Mouse (Mus musculus) liver, adult (tissue): ENCODE measurements around the gene Cxcr5.

ENCODE experiments used
- GATA4 ChIP-seq: IDR thresholded peaks from 2 replicates; pipeline ENCODE4 v1.6.1; 2014; ENCODE audit warnings: mild to moderate bottlenecking, low read length; ENCODE audit not compliant: insufficient replicate concordance

The Cxcr5 gene

GRCm38 (mm10) chr9:44524235-44524826 is 37.3 kb downstream of the Cxcr5 start:
- no peak for TF ChIP-seq GATA4

- no peak for TF ChIP-seq GATA4
These were observed 38.0 kb downstream of the Cxcr5 start for GRCm38 (mm10) chr9:44523686-44524085.

GRCm38 (mm10) chr9:44521927-44522326 is 39.8 kb downstream of the Cxcr5 start:
- TF ChIP-seq GATA4 = no peak

GRCm38 (mm10) chr9:44518068-44518467 is 43.6 kb downstream of the Cxcr5 start:
- TF ChIP-seq GATA4 = no peak

- no peak for TF ChIP-seq GATA4
These were observed 44.3 kb downstream of the Cxcr5 start for GRCm38 (mm10) chr9:44517368-44517767.

- no peak for TF ChIP-seq GATA4
These were observed 45.8 kb downstream of the Cxcr5 start for GRCm38 (mm10) chr9:44515891-44516290.

- TF ChIP-seq GATA4 = no peak
These were observed 46.4 kb downstream of the Cxcr5 start for GRCm38 (mm10) chr9:44515131-44515751.

GRCm38 (mm10) chr9:44514147-44514546 is 47.5 kb downstream of the Cxcr5 start:
- TF ChIP-seq GATA4 = no peak

GRCm38 (mm10) chr9:44513610-44514009 is 48.1 kb downstream of the Cxcr5 start:
- TF ChIP-seq GATA4 = no peak

- no peak for TF ChIP-seq GATA4
These were observed 48.6 kb downstream of the Cxcr5 start for GRCm38 (mm10) chr9:44513121-44513520.

GRCm38 (mm10) chr9:44512717-44513003 is 49.0 kb downstream of the Cxcr5 start:
- no peak for TF ChIP-seq GATA4

GRCm38 (mm10) chr9:44511935-44512716 is 49.6 kb downstream of the Cxcr5 start:
- no peak for TF ChIP-seq GATA4

GRCm38 (mm10) chr9:44510872-44511601 is 50.6 kb downstream of the Cxcr5 start:
- no peak for TF ChIP-seq GATA4

- TF ChIP-seq GATA4 = no peak
These were observed 51.3 kb downstream of the Cxcr5 start for GRCm38 (mm10) chr9:44510355-44510871.
